Mouse (Mus musculus): Measurements from ENCODE around the gene 1700019N19Rik. TPM values are rescaled to one million over a fixed set of nuclear protein-coding genes. Genes with fewer than 3 reads are reported as not detected.

Gene 1700019N19Rik
- 0.20 and 0.24 TPM in 2 replicates for polyA plus RNA-seq (2021; fragmentation: Nextera tagmentation)
- long read RNA-seq, experiment 1: 0 reads
- long read RNA-seq, experiment 2: 0 reads

DNA sequence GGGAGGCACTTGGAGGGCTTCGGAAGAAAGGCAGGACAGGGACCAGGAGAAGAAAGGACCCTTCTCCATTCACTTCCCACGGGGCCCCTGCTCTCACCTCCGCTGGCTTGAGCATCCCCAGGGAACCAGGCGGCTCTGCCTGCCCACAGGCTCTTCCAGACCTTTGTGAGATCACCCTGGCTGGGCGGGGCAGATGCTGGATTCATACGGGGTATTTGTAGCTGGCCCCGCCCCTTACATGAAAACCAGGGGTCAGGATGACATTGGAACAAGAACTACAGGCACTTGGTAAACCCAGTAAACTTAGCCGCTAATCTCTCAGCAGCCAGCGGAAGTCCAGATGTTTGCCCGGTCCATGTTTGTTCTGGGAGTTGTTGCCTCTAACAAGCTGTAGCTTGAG is at the start of gene 1700019N19Rik:
Gene 1700019N19Rik, minus strand, starts transcription at position 178 of the 400 bp plus-strand sequence.

DNA sequence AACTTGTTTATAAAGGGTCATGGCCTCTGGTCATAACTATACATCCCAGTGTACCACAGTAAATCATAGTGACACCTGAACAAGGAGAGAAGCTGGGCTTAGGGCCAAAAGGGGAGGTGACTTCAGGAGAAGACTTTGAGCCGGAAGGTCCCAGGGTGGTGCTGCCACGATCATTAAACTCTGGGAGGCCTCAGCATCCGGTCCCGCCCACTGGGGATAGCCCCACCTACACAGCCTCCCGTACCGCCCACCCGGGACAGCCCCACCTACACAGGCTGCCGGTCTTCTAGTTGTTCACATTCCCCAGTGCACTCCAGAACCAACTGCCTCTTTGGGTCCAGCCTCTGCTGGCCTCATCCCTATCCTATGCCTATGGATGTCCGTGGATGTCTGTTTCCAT is 34.8 kb downstream of the 1700019N19Rik start, which contains the start of gene Pnliprp2:
Gene Pnliprp2, plus strand, starts transcription at position 297 of the 400 bp plus-strand sequence.

Other genes starting within 250 kb of the 1700019N19Rik start
- 0.44 and 0.64 TPM in 2 replicates for gene Pnlip, start 142.0 kb downstream of the 1700019N19Rik start, polyA plus RNA-seq (2021; fragmentation: Nextera tagmentation)
- gene Pnliprp1, start 65.6 kb downstream of the 1700019N19Rik start, polyA plus RNA-seq (2021; fragmentation: Nextera tagmentation): not detected in 2 replicates
- gene Pnliprp2, start 34.7 kb downstream of the 1700019N19Rik start, polyA plus RNA-seq (2021; fragmentation: Nextera tagmentation): 0.11 TPM in 1 of 2 replicates, not detected in the other
- 0.73 and 1.8 TPM in 2 replicates for gene Eno4, start 149.0 kb upstream of the 1700019N19Rik start, polyA plus RNA-seq (2021; fragmentation: Nextera tagmentation)
- 35.5 and 42.7 TPM in 2 replicates for gene Hspa12a, start 149.2 kb upstream of the 1700019N19Rik start, polyA plus RNA-seq (2021; fragmentation: Nextera tagmentation)

Data from layer of hippocampus, adult 6 months (tissue).